Mouse (Mus musculus): ENCODE results near the gene Pdp2.
"Not testable (repeated sequence)": the region's sequence is repeated elsewhere in the genome, so short reads cannot be mapped to it uniquely, and the experiment has no call there.

Gene Pdp2

DNA sequence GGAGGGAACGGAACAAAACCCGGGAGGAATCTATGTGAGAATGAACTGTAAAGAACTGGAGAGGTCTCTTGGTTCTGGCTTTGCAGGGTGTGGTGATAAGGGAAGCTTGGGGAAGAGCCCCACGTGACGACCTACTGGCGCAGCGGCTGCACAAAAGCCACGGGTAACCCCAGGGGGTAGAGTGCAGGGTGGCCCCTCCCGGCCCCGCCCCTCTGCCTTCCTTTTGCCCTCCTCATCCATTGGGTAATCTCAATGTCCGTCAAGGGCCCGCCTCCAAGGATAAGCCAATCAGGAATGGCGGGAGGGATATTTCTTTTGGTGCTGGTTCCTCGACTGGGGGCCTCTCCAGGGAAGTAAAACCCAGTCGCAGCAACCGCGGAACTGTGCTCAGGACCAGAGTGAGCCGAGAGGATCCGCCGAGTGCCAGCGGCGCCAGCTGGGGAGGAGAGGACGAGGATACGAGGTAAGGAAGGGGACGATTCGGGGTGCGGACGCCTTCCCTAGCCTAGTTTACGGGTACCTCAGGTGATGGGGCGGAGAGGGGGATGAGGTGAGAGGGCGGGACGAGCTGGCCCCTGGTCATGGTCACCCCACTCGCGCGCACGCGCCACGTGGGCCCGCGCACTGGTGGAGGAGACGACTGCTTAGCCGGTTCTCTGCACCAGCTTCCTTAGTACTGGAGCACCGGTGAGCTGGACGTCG is at the start of gene Pdp2:
Gene Pdp2, plus strand, starts transcription at position 319 of the 702 bp plus-strand sequence.
- DNase-seq: peak; percentile 94 to 95

DNA sequence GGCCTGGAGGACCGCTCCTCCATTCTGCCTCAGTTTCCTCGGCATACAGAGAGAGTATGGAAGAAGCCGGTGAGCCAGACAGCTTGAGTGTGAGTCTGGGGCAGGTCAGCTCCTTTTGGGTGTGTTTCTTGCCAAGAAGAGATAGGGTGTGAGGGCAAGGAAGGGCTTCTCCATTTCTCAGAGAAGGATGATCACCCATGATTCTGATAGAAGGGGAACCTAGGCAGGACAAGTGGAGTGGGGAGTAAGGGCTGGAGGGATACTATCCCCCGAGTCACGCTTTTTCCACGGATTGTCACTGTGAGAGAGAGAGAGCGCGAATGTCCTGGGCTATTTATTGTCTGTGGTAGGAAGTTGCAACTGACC is 49.8 kb upstream of the Pdp2 start:
- DNase-seq: no peak

DNA sequence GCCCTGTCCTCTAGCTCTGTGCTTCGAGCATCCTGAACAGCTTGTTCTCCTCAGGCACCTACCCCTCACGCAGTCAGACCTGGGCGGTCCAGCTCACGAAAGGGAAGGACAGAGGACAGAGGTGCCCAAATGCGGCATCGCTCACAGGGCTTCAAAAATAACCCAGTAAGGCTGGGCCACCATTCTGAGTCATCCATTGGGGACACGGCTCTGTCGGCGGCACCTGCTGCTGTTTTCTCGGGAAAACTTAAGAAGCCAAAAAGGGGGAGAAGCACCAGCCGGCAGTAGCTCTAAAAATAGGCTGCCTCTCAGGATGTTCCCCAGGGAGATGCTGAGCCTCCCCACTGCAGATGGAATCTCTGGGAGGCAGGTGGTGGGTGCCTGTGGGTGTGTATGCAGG is 49.1 kb upstream of the Pdp2 start:
- DNase-seq: no peak

DNA sequence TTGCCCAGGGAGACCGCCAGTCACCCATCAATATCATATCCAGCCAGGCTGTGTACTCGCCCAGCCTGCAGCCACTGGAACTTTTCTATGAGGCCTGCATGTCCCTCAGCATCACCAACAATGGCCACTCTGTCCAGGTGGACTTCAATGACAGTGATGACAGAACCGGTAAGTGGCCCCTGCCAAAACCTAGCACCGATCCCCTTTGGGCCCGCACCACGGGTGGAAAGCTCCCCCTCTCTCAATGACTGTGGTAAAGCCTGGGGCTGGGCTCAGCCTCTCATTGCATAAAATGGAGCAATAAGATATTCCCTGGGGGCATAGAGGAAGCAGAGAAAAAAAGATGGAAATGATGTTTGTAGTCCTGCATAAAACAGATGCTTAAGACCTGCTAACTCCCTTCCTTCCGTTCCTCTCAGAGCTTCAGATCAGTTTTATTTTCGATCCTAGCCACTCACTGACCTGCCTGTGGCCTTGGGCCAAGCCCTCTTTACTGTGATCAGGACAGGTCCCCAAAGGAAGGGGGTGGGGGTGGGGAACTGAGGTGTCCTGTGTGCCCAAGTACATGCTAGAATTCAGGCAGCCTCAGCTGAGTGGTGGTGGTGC is 47.7 kb upstream of the Pdp2 start:
- DNase-seq: peak; percentile 45 to 66

DNA sequence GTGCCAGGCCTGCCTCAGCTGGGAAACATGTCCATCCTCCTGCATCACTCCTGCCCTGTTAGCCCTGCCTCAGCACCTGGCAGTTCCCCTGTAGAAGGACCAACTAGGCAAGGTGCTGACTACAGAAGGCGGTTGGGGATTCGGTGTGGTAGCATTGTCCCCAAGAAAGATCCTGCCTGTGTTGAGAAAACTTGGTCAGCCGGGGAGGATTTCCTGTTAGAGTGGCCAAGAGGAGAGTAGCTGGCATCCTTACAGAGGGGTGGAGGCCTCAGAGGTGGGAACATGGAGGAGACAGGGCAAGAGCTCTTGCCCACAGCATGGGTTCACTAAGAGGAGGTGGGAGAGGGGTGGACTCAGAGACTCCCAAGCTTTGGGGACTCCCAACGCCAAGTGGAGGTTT is 36.1 kb upstream of the Pdp2 start:
- peak in 1 of 2 experiments; percentile 19 for DNase-seq

DNA sequence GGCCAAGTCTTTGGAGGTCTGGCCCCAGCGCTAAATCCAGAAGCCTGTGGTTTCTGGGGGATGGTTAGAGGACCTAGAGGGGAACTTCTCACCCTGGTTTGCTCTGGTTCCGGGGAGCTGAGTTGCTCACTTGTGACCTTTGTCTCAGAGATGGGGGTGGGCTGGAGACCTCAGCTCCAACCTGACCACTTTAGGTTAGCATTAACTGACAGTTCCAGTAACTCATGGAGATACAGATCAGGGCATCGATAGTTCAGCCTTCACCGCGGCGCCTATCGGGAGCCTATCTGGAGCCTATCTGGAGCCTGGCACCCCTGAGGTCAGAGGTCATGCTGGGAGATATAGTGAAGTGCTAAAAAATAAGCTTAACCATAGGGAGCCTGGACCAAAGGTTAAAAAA is 34.0 kb upstream of the Pdp2 start:
- DNase-seq: no peak

DNA sequence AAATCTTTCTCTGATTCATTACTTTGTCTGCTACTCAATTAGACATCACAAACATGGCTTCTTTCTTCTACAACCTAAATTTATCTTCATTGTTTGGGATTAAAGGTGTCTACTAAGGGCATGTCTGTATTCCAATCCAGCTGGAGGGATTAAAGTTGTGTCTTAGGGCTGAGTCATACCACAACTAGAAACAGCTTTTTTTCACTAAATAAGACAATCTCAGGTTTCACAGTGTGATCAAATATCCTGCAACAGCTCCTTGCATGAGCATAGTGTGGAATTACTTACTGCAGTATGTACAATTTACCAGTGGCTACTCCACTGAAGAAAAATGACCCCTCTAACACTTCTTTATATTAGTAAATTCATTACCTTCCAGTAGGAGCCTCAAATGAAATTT is 30.5 kb upstream of the Pdp2 start:
- DNase-seq: no peak

GRCm38 (mm10) chr8:104564633-104565456 is 26.4 kb upstream of the Pdp2 start:
- DNase-seq: peak; percentile 91 to 96

DNA sequence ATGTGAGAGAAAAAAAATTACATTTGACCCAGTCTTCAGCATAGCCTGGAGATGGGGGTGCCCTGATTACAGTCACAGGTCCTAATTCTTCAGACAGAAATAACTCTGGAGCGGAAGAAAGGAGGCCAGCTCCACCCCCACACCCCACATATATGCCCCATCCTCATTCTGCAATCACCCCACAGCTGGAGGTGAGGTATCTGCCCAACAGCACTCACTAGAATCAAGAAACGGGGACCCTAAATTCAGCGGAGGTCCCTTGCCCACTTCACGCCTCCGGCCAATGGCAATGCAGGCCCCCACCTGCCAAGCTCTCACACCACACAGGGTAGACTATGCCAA is 25.8 kb upstream of the Pdp2 start:
- no peak for DNase-seq

GRCm38 (mm10) chr8:104569559-104569958 is 21.7 kb upstream of the Pdp2 start:
- DNase-seq: peak; percentile 77 to 84

DNA sequence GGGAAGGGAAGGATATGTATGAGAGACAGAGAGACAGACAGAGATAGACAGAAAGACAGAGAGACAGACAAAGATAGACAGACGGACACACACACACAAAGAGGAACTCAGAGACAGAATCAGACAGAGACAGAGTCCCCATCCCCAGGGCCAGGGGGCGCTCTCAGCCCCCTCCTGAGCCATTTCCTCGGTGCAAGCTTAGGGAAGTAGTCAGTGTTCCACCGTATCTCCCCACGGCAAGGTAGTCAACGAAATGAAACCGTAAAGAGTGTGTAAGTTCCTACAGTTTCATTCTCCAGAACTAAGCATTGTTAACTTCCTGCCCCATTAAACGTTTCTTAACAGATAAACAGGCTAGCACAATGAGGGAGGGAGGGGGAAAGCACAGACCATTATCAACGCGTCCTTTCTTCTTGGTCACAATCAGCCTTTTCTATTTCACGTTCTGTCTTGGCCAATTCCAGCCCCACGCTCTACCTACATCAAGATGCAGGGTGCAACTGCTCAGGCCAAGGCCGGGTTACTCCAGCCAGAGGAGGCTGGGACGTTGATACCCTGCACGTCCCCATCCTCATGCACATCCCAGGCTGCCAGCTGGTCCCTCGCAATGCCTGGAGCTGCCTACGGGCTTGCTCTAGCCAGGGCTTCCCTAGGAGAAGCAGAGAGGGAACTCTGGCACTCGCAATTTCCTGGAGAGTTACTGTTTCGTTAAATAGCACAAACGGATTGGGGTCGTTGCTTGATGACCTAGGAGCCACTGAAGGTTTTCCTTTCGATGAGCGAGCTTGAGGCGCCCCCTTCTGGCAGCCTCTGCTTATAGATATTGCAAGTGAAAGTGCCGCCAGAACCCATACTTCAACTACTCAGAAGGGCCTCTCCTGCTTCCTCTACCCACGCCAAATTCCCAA is 20.6 kb upstream of the Pdp2 start:
- DNase-seq: peak; percentile 85 to 92

GRCm38 (mm10) chr8:104576820-104577219 is 14.4 kb upstream of the Pdp2 start:
- no peak for DNase-seq

DNA sequence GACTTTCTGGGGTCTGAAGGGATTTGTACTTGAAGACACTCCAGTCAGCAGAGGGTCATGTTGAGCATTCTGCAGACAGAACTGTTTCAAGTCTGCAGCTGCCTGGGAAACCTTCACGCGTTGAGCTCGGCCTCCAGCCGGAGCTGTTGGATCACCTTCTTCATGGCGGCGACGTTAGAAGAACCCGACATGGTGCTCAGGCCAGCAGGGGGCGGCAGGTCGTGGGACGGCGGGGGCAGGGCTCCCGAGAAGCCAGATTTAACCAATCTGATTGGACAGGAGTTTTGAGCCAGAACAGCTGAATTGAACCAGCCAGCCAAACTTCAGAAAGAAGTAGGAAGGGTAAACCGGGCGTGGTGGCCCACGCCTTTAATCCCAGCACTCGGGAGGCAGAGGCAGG is 13.6 kb upstream of the Pdp2 start:
- not testable (repeated sequence) for DNase-seq

DNA sequence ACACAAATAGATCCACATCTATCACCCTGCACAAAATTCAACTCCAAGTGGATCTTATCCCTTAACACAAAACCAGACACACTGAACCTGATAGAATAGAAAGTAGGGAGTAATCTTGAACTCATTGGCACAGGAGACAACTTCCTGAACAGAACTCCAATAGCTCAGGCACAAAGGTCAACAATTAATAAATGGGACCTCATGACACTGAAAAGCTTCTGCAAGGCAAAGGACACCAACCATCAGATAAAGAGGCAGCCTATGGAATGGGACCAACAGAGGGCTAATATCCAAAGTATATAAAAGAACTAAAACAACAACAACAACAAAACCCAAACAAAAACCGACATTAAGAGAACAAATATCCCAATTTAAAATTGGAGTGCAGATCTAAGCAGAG is 6.7 kb upstream of the Pdp2 start:
- DNase-seq: no peak

DNA sequence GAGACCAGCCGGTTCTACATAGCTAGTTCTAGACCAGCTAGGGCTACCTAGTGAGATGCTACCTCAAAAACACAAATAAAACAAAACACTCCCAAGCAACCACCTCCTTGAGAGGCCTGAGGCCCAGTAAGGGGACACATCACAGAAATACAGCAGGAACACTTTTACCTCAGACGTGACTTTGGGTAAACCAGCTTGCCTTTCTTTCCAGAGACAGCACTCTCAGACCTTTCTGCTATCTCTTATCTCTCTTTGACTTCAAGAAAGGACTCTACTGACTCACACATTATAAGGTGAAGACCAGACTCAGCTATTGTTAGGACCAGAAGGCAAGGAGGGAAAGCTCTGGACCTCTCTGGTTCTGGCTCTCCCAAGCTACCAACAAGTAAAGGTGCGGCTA is 967 bp upstream of the Pdp2 start:
- peak in 1 of 2 experiments; percentile 3 for DNase-seq

GRCm38 (mm10) chr8:104591856-104592255 is 605 bp downstream of the Pdp2 start:
- DNase-seq: peak in 1 of 2 experiments; percentile 66

DNA sequence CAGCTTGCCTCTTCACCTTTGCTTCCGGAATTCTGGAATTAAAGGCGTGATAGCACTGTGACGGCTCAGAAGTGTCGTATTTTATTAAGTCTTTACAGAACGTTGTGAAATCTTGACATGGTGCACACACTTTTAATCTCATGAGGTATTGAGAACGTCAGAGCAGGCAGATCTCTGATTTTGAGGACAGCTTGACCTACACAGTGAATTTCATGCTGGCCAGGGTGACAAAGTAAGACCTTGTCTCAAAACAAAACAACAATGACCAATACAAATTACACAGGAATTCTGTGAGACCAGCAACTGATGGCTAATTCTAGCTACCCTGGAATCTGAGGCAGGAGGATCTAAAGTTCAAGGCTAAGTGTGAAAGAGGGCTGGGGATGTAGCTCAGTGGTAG is 1.3 kb downstream of the Pdp2 start:
- DNase-seq: no peak

- DNase-seq: no peak
Measured at GRCm38 (mm10) chr8:104593536-104594325, 2.5 kb downstream of the Pdp2 start.

DNA sequence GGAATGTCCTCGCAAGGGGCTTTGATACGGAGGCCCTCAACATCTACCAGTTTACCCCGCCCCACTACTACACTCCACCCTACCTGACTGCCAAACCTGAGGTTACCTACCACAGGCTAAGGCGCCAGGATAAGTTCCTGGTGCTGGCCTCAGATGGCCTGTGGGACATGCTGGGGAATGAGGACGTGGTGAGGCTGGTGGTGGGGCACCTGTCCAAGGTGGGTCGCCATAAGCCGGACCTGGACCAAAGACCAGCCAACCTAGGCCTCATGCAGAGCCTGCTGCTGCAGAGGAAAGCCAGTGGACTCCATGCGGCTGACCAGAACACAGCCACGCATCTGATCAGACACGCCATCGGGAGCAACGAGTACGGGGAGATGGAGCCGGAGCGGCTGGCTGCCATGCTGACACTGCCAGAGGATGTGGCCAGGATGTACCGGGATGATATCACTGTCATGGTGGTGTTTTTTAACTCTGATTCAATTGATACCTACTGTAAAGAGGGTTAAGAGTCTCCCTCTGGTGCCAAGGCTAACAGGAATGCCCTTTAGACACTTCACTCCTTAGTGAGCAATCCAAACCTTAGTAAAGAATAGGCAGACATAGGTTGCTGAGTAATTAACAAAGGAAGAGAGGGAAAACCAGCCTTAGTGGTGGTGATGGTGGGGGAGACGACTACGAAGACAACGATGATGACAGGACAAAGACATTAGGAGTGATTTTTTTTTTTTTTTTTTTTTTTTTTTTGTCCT is 3.5 kb downstream of the Pdp2 start:
- peak in 1 of 2 experiments; percentile 49 for DNase-seq

DNA sequence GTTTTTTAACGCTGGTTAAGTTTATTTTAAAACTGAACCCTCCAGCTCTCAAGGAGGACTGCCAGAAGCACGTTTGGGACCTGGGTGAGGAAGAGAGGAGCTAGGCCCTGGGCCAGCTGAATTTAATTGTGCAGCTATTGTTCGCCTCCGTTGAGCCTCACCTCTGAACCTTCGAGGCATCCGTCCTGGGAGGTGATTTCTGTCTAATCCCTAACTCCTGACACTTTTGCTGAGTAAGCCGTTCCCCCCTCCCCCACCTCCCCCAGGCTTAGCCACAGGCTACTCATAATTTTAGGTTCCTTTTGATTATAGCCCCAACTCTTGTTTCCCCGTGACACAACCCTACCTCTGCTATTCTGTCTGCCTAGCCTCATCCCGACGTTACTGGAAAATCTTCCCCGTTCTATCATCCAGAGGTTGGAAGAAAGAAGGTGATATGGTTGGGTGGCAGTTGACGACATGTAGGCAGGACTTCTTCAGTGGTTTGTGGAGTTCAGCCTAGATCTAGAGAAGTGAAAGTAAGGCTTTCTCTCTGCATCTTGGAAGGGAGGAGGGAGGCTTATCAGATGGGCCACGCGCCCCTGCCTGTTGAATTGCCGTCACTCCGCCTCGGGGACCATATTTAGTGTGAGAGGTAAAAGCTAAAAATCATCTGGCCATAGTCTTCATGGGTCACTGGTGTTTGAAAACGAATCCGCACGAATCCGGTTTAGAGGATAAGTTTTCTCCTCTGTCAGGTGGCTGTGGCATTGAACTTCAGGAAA is 4.7 kb downstream of the Pdp2 start:
- DNase-seq: peak; percentile 61 to 81
